Mouse (Mus musculus): ENCODE data around the gene Trabd. TPM values are rescaled to one million over a fixed set of nuclear protein-coding genes. Genes with fewer than 3 reads are reported as not detected.

Trabd gene
- polyA plus RNA-seq, 1 experiment from 2014 or later = 51.7 TPM

GRCm38 (mm10) chr15:89127364-89127940 is 52.5 kb downstream of the Trabd start:
- 83% methylated on average over 8 of the region's 8 CpGs for WGBS (ENCODE audit: insufficient replicate concordance)
- H3K27me3 ChIP-seq (ENCODE audit: control insufficient read depth, insufficient read depth, low read length) = no peaks in the 10 kb centered on the region
- peak overlapping the region; percentile 96 for H3K4me2 ChIP-seq
- no peak overlapping the region for H3K27ac ChIP-seq (ENCODE audit: low read depth, low read length)
- H3K36me3 ChIP-seq (ENCODE audit: control insufficient read depth, insufficient read depth, low read length) = peaks cover 2% of the 10 kb centered on the region; the same call in 1 of the 2 replicates
- no peaks in the 10 kb centered on the region for H3K9me3 ChIP-seq (replicated peaks; ENCODE audit: control insufficient read depth, low read length)
- H3K4me1 ChIP-seq (ENCODE audit: control insufficient read depth, insufficient read depth, low read length) = peaks cover 14% of the 10 kb centered on the region
- H3K4me3 ChIP-seq (ENCODE audit: low read depth, low read length) = peak overlapping the region; percentile 52
- ATAC-seq (replicated peaks; ENCODE audit: insufficient number of reproducible peaks, low FRiP score, low TSS enrichment) = no peak
- peak overlapping the region; percentile 68; the same call in 1 of the 2 replicates for H3K9ac ChIP-seq (ENCODE audit: low read depth, low read length)

DNA sequence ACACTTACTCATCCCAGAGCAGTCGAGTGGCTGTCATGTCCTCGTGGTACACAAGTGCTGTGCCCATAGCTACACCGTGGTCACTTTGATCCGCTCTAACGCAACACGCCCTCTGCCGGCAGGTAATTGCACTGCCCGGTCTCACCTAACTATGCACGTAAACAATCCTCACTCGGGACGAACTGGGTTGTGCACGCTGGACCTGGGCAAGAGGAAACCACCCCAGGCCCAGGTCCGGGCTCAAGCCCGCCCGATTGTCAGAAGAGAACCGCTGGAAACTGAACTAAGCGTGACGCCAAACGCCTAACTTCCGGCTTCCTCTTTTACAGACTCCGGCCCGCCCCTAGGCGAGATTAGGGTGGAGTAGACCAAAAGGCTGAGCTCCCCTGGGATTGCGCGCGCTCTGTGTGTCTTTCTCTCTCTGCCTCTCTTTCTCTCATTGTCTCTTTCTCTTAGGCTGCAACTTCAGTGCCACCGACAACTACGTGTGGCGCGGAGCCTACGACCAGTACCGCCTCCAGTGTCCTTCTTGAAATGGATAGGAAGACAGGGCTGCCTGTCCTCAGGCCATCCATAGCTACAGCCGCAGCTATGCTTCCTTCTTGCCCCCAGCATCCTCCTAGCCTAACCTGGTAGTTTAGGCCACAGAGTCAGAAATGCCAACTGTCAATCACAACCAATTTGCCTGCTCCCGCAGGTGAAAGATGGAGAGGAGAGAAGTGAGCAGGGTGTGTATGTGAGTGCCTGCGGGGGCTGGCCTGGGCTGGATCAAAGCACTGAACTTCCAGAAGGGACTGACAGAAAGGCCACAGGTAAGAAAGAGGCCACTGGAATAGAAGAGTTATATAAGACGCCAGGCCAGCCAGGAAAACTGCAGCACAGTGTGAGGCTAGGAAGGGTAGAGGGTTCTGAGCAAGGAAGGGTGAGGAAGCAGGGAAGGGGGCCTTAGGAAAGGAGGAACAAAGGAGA is 53.7 kb downstream of the Trabd start, which contains the start of gene Hdac10:
TSS of gene Hdac10 (minus strand) at position 319 of the 969 bp plus-strand sequence.
- H3K9me3 ChIP-seq (replicated peaks; ENCODE audit: control insufficient read depth, low read length) = no peaks in the 10 kb centered on the region
- WGBS (ENCODE audit: insufficient replicate concordance) = 2% methylated on average over 36 of the region's 36 CpGs
- peaks cover 14% of the 10 kb centered on the region for H3K4me1 ChIP-seq (ENCODE audit: control insufficient read depth, insufficient read depth, low read length)
- peak within 1 kb of the TSS; percentile 68 for H3K9ac ChIP-seq (ENCODE audit: low read depth, low read length)
- peak within 1 kb of the TSS; percentile 70 for H3K27ac ChIP-seq (ENCODE audit: low read depth, low read length)
- no peaks in the 10 kb centered on the region for H3K27me3 ChIP-seq (ENCODE audit: control insufficient read depth, insufficient read depth, low read length)
- peaks cover 2% of the 10 kb centered on the region; the same call in 1 of the 2 replicates for H3K36me3 ChIP-seq (ENCODE audit: control insufficient read depth, insufficient read depth, low read length)
- ATAC-seq (replicated peaks; ENCODE audit: insufficient number of reproducible peaks, low FRiP score, low TSS enrichment) = peak; percentile 84
- peak within 1 kb of the TSS; percentile 52 for H3K4me3 ChIP-seq (ENCODE audit: low read depth, low read length)
- H3K4me2 ChIP-seq = peak within 1 kb of the TSS; percentile 96

DNA sequence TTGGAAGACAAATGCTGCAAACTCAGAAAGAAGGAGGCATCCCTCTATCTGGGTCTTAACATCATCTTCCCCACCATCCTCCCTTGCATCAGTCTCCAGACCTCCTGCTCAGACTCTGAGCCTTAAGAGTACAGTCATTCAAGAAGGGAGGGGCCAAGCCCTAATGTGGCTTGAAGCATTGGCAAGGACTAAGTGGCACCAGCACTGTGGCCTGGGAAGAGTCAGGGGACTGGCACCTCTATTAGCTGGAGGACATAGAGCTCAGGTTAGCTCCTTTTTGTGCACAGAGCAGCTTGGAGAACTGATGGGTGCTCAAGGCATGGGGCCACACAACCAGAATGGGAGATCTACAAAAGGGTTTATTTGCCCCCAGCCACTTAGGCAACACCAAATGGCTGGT is 55.3 kb downstream of the Trabd start:
- Histone ChIP-seq H3K36me3 (ENCODE audit: control insufficient read depth, insufficient read depth, low read length) (peaks cover 2% of the 10 kb centered on the region; the same call in 1 of the 2 replicates), H3K27ac (ENCODE audit: low read depth, low read length) (no peak overlapping the region), H3K9me3 (replicated peaks; ENCODE audit: control insufficient read depth, low read length) (no peaks in the 10 kb centered on the region), H3K4me2 (no peak overlapping the region), H3K27me3 (ENCODE audit: control insufficient read depth, insufficient read depth, low read length) (no peaks in the 10 kb centered on the region), H3K9ac (ENCODE audit: low read depth, low read length) (no peak overlapping the region), H3K4me1 (ENCODE audit: control insufficient read depth, insufficient read depth, low read length) (peaks cover 12% of the 10 kb centered on the region), H3K4me3 (ENCODE audit: low read depth, low read length) (no peak overlapping the region)
- no peak for ATAC-seq (replicated peaks; ENCODE audit: insufficient number of reproducible peaks, low FRiP score, low TSS enrichment)

GRCm38 (mm10) chr15:89131316-89131715 is 56.4 kb downstream of the Trabd start:
- H3K27ac ChIP-seq (ENCODE audit: low read depth, low read length) = no peak overlapping the region
- H3K4me3 ChIP-seq (ENCODE audit: low read depth, low read length) = no peak overlapping the region
- no peak for ATAC-seq (replicated peaks; ENCODE audit: insufficient number of reproducible peaks, low FRiP score, low TSS enrichment)
- no peaks in the 10 kb centered on the region; the same call in 1 of the 2 replicates for H3K36me3 ChIP-seq (ENCODE audit: control insufficient read depth, insufficient read depth, low read length)
- H3K4me1 ChIP-seq (ENCODE audit: control insufficient read depth, insufficient read depth, low read length) = peaks cover 12% of the 10 kb centered on the region
- no peaks in the 10 kb centered on the region for H3K27me3 ChIP-seq (ENCODE audit: control insufficient read depth, insufficient read depth, low read length)
- no peaks in the 10 kb centered on the region for H3K9me3 ChIP-seq (replicated peaks; ENCODE audit: control insufficient read depth, low read length)
- H3K4me2 ChIP-seq = no peak overlapping the region
- H3K9ac ChIP-seq (ENCODE audit: low read depth, low read length) = no peak overlapping the region
- WGBS (ENCODE audit: insufficient replicate concordance) = 69% methylated on average over 3 of the region's 3 CpGs

Other genes starting within 250 kb of the Trabd start
- gene Pim3, start 212.9 kb upstream of the Trabd start, polyA plus RNA-seq (2014; fragmentation: Nextera tagmentation; extraction: Ambion mirVana) = 43.7 and 50.1 TPM in 2 replicates
- not detected in 2 replicates for gene Ttll8, start 120.7 kb upstream of the Trabd start, polyA plus RNA-seq (2014; fragmentation: Nextera tagmentation; extraction: Ambion mirVana)
- gene Mlc1, start 96.1 kb upstream of the Trabd start, polyA plus RNA-seq (2014; fragmentation: Nextera tagmentation; extraction: Ambion mirVana) = not detected in 2 replicates
- 57.6 and 78.6 TPM in 2 replicates for gene Mov10l1, start 92.2 kb upstream of the Trabd start, polyA plus RNA-seq (2014; fragmentation: Nextera tagmentation; extraction: Ambion mirVana)
- gene Panx2, start 15.4 kb upstream of the Trabd start, polyA plus RNA-seq (2014; fragmentation: Nextera tagmentation; extraction: Ambion mirVana) = 1.4 and 1.5 TPM in 2 replicates
- gene Selenoo, start 14.0 kb downstream of the Trabd start, polyA plus RNA-seq (2014; fragmentation: Nextera tagmentation; extraction: Ambion mirVana) = 9.5 and 9.9 TPM in 2 replicates
- gene Tubgcp6, start 48.0 kb downstream of the Trabd start, polyA plus RNA-seq (2014; fragmentation: Nextera tagmentation; extraction: Ambion mirVana) = 13.1 and 14.1 TPM in 2 replicates
- 10.5 and 11.4 TPM in 2 replicates for gene Hdac10, start 53.6 kb downstream of the Trabd start, polyA plus RNA-seq (2014; fragmentation: Nextera tagmentation; extraction: Ambion mirVana)
- 20.7 and 24.6 TPM in 2 replicates for gene Mapk12, start 65.6 kb downstream of the Trabd start, polyA plus RNA-seq (2014; fragmentation: Nextera tagmentation; extraction: Ambion mirVana)
- gene Mapk11, start 74.5 kb downstream of the Trabd start, polyA plus RNA-seq (2014; fragmentation: Nextera tagmentation; extraction: Ambion mirVana) = 3.2 and 4.2 TPM in 2 replicates
- gene Plxnb2, start 105.7 kb downstream of the Trabd start, polyA plus RNA-seq (2014; fragmentation: Nextera tagmentation; extraction: Ambion mirVana) = 84.6 and 95.1 TPM in 2 replicates
- 18.0 and 18.5 TPM in 2 replicates for gene Dennd6b, start 121.4 kb downstream of the Trabd start, polyA plus RNA-seq (2014; fragmentation: Nextera tagmentation; extraction: Ambion mirVana)
- gene Ppp6r2, start 136.4 kb downstream of the Trabd start, polyA plus RNA-seq (2014; fragmentation: Nextera tagmentation; extraction: Ambion mirVana) = 20.5 and 23.5 TPM in 2 replicates
- gene Sbf1, start 240.2 kb downstream of the Trabd start, polyA plus RNA-seq (2014; fragmentation: Nextera tagmentation; extraction: Ambion mirVana) = 45.7 and 50.8 TPM in 2 replicates
- 0.79 and 1.0 TPM in 2 replicates for gene Adm2, start 247.6 kb downstream of the Trabd start, polyA plus RNA-seq (2014; fragmentation: Nextera tagmentation; extraction: Ambion mirVana)